Mouse (Mus musculus) forebrain, embryonic 13.5 days (tissue): ENCODE results near the gene Vill. TPM values are rescaled to one million over a fixed set of nuclear protein-coding genes. Genes with fewer than 3 reads are reported as not detected.

Source experiments
- ATAC-seq: fragments of 200-750 bp; cut with Nextera tagmentation; 2 replicates; pipeline ENCODE4 v1.8.0; 2017
- H3K27ac ChIP-seq: fragments of 300-500 bp; sonication (generic); 2 replicates; pipeline ENCODE4 v1.5.1; 2015; ENCODE audit warnings: inconsistent platforms, mild to moderate bottlenecking, moderate library complexity
- H3K27me3 ChIP-seq: fragments of 300-500 bp; sonication (generic); 2 replicates; pipeline ENCODE4 v1.6.1; 2015; ENCODE audit warnings: mild to moderate bottlenecking, inconsistent platforms
- H3K36me3 ChIP-seq: fragments of 300-500 bp; sonication (generic); 2 replicates; pipeline ENCODE4 v1.6.1; 2015; ENCODE audit warnings: mild to moderate bottlenecking, inconsistent platforms; ENCODE audit not compliant: poor library complexity, severe bottlenecking
- H3K4me1 ChIP-seq: fragments of 300-500 bp; sonication (generic); 2 replicates; pipeline ENCODE4 v1.6.1; 2015; ENCODE audit warnings: inconsistent platforms
- H3K4me2 ChIP-seq: fragments of 300-500 bp; sonication (generic); 2 replicates; pipeline ENCODE4 v1.6.1; 2015; ENCODE audit warnings: inconsistent platforms, mild to moderate bottlenecking, moderate library complexity
- H3K4me3 ChIP-seq: fragments of 300-500 bp; sonication (generic); 2 replicates; pipeline ENCODE4 v1.5.1; 2015; ENCODE audit warnings: mild to moderate bottlenecking, inconsistent platforms
- H3K9ac ChIP-seq: fragments of 300-500 bp; sonication (generic); 2 replicates; pipeline ENCODE4 v1.6.1; 2015; ENCODE audit warnings: mild to moderate bottlenecking, inconsistent platforms
- H3K9me3 ChIP-seq: fragments of 300-500 bp; sonication (generic); replicated peaks from 2 replicates; pipeline ENCODE4 v1.6.1; 2016; ENCODE audit warnings: inconsistent platforms
- WGBS: fragments of 180-500 bp; shearing (Covaris S2); methylation state at CpG from one replicate; pipeline ENCODE4 v1.1.7; 2015; 5-methylcytosine and 5-hydroxymethylcytosine counted together
- polyA plus RNA-seq: library from polyadenylated mRNA; unstranded; fragments of >200 nt; fragmentation: Nextera tagmentation; extraction: Ambion mirVana; gene quantifications from 2 replicates; pipeline ENCODE4 v1.2.1, GENCODE M21; 2015

Vill gene
- polyA plus RNA-seq, 1 experiment from 2014 or later = 3.9 TPM

- WGBS = 51% methylated on average over 15 of the region's 15 CpGs
- H3K4me1 ChIP-seq = peaks cover 64% of the 10 kb centered on the region
- no peak for ATAC-seq
- no peak overlapping the region for H3K9ac ChIP-seq
- H3K36me3 ChIP-seq = peaks cover 18% of the 10 kb centered on the region
- no peaks in the 10 kb centered on the region for H3K27me3 ChIP-seq
- H3K4me3 ChIP-seq = no peak overlapping the region
- no peaks in the 10 kb centered on the region for H3K9me3 ChIP-seq
- H3K4me2 ChIP-seq = no peak overlapping the region; the same call in 1 of the 2 replicates
- H3K27ac ChIP-seq = peak overlapping the region; percentile 74
Measured at GRCm38 (mm10) chr9:119037076-119037730, 15.4 kb upstream of the Vill start.

DNA sequence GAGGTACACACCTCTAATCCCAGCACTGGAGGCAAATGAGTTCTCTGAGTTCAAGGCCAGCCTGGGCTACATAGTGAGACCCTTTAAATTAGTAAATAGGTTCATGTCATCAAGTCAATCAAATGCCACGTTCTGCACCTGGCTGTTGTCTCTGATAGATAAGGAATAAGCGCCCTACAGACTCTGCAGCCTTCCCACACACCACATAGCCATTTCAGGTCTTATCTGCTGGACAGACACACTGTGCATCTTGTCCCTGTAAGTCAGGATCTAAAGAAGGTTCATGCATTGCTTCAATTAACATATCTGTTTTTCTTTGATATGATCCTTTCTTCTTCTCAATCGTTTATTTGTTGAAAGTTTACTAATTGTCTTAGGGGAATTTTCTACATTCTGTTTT lies 14.0 kb upstream of the Vill start:
- Histone ChIP-seq H3K9me3 (no peaks in the 10 kb centered on the region), H3K4me1 (peaks cover 50% of the 10 kb centered on the region), H3K27ac (no peak overlapping the region), H3K36me3 (peaks cover 23% of the 10 kb centered on the region), H3K4me2 (no peak overlapping the region), H3K4me3 (no peak overlapping the region), H3K9ac (no peak overlapping the region), H3K27me3 (no peaks in the 10 kb centered on the region)
- no peak for ATAC-seq
- 95% methylated on average over 3 of the region's 3 CpGs for WGBS

DNA sequence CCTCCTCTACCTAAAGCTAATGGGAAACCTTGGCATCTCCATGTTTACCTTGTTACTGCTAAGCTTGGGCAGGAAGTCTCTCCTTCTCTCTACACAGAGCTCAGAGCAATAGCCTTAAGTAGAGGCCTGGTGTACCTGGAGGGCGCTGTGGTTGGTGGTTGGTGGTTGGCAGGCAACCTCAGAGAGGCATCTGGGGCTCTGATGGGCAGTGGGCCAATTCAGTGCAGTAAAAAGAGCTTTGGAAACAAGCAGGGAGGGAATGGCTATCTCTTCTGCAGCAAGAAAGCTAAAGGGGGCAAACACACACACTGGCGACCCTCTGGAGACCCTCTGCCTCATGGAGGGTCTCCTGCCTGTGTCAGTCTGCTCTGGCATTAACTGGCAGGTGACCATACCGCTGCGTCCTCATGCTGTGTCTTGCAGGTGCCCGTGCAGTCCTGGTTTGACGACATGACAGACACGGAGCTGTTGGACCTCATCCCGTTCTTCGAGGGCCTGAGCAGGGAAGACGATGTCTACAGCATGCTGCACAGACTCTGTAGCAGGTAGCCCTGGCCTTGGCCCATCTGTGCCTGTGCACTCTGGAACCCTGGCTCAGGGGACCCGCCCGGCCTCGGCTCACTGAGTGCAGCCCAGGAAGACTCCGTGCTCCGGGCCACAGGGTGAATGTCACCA lies 12.3 kb upstream of the Vill start:
- Histone ChIP-seq H3K9me3 (no peaks in the 10 kb centered on the region), H3K27ac (no peak overlapping the region), H3K4me1 (peaks cover 34% of the 10 kb centered on the region), H3K4me2 (no peak overlapping the region), H3K27me3 (no peaks in the 10 kb centered on the region), H3K4me3 (no peak overlapping the region), H3K9ac (no peak overlapping the region), H3K36me3 (peaks cover 23% of the 10 kb centered on the region)
- 81% methylated on average over 15 of the region's 15 CpGs for WGBS
- no peak for ATAC-seq

GRCm38 (mm10) chr9:119048182-119048903 lies 4.2 kb upstream of the Vill start:
- Histone ChIP-seq H3K4me3 (no peak overlapping the region), H3K27me3 (peaks cover 12% of the 10 kb centered on the region; the same call in 1 of the 2 replicates), H3K9me3 (no peaks in the 10 kb centered on the region), H3K4me1 (peaks cover 13% of the 10 kb centered on the region), H3K36me3 (no peaks in the 10 kb centered on the region), H3K27ac (no peak overlapping the region), H3K4me2 (no peak overlapping the region), H3K9ac (no peak overlapping the region)
- WGBS = 88% methylated on average over 11 of the region's 11 CpGs
- no peak for ATAC-seq

DNA sequence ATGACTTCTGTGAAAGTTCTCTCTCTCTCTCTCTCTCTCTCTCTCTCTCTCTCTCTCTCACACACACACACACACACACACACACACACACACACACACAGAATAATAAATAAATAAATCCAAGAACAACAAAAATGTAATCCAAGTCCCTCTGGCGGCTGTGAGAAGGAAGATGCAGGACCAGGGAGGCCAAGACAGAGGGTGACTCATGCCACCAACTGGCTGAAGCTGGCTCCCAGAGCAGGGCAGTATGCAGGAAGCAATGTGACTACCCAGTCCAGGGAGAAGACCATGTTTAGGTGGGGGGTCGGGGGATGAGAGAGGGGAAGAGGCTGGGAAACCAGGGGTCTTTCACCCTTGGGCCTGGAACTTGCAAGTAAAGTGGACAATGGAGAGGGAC lies 1.4 kb upstream of the Vill start:
- Histone ChIP-seq H3K9ac (no peak overlapping the region), H3K9me3 (no peaks in the 10 kb centered on the region), H3K4me1 (peaks cover 15% of the 10 kb centered on the region), H3K4me2 (no peak overlapping the region), H3K36me3 (no peaks in the 10 kb centered on the region), H3K4me3 (no peak overlapping the region), H3K27me3 (peaks cover 22% of the 10 kb centered on the region; the same call in 1 of the 2 replicates), H3K27ac (no peak overlapping the region)
- WGBS = 81% methylated on average over 2 of the region's 2 CpGs
- ATAC-seq = no peak

- Histone ChIP-seq H3K4me2 (no peak overlapping the region), H3K4me3 (no peak overlapping the region), H3K36me3 (no peaks in the 10 kb centered on the region), H3K27ac (no peak overlapping the region), H3K4me1 (peaks cover 15% of the 10 kb centered on the region), H3K27me3 (peaks cover 22% of the 10 kb centered on the region; the same call in 1 of the 2 replicates), H3K9me3 (no peaks in the 10 kb centered on the region), H3K9ac (no peak overlapping the region)
- no peak for ATAC-seq
- 81% methylated on average over 9 of the region's 9 CpGs for WGBS
Measured at GRCm38 (mm10) chr9:119053964-119054576, 1.5 kb downstream of the Vill start.

DNA sequence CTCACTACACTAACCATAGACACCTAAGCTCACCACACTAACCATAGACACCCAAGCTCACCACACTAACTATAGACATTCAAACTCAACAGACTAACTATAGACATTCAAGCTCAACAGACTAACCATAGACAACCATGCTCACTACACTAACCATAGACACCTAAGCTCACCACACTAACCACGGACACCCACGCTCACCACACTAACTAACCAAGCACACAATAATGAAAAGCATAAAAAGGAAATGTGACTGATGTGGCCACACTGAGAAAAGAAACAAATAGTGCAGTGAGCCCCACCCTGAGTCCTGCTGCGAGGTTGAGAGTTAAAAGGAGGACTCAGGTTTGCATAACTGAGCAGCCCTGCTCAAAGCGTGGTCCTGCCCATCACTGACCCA lies 2.8 kb downstream of the Vill start:
- Histone ChIP-seq H3K4me1 (peaks cover 15% of the 10 kb centered on the region), H3K4me2 (no peak overlapping the region), H3K9ac (no peak overlapping the region), H3K27me3 (peaks cover 22% of the 10 kb centered on the region; the same call in 1 of the 2 replicates), H3K9me3 (no peaks in the 10 kb centered on the region), H3K27ac (no peak overlapping the region), H3K36me3 (no peaks in the 10 kb centered on the region), H3K4me3 (no peak overlapping the region)
- WGBS = 89% methylated on average over 4 of the region's 4 CpGs
- ATAC-seq = no peak

GRCm38 (mm10) chr9:119058245-119058644 lies 5.7 kb downstream of the Vill start:
- 88% methylated on average over 7 of the region's 7 CpGs for WGBS

DNA sequence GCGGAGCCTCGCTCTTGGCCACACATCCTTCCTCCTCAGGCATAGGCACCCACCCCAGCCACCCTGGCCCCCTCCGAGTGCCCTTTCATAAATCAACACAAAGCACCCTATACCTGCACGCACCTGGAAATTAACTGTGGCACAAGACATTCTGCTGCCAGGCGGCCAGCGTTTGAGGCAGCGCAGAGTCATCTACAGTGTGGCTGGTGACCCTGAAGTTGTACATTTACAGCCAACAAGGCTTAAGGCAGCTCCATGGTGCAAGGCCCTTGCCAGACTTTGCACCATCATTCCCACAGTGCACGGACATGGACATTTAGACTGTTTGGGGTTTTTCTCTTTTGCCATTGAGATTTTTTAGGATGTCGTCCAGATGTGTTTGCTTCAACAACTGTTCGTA lies 8.1 kb downstream of the Vill start:
- ATAC-seq = no peak
- H3K27ac ChIP-seq = no peak overlapping the region
- no peak overlapping the region for H3K4me2 ChIP-seq
- no peak overlapping the region for H3K9ac ChIP-seq
- H3K36me3 ChIP-seq = no peaks in the 10 kb centered on the region
- no peaks in the 10 kb centered on the region for H3K4me1 ChIP-seq
- no peaks in the 10 kb centered on the region for H3K9me3 ChIP-seq
- H3K4me3 ChIP-seq = no peak overlapping the region
- H3K27me3 ChIP-seq = no peaks in the 10 kb centered on the region; the same call in 1 of the 2 replicates
- 93% methylated on average over 10 of the region's 10 CpGs for WGBS

More at GRCm38 (mm10) chr9:119058245-119058644, 5.7 kb downstream of the Vill start:
- no peak overlapping the region for H3K9ac ChIP-seq
- no peak overlapping the region for H3K4me2 ChIP-seq
- ATAC-seq = no peak
- no peaks in the 10 kb centered on the region for H3K36me3 ChIP-seq
- H3K4me1 ChIP-seq = peaks cover 2% of the 10 kb centered on the region
- H3K27ac ChIP-seq = no peak overlapping the region
- H3K9me3 ChIP-seq = no peaks in the 10 kb centered on the region
- no peak overlapping the region for H3K4me3 ChIP-seq
- peaks cover 10% of the 10 kb centered on the region; the same call in 1 of the 2 replicates for H3K27me3 ChIP-seq

DNA sequence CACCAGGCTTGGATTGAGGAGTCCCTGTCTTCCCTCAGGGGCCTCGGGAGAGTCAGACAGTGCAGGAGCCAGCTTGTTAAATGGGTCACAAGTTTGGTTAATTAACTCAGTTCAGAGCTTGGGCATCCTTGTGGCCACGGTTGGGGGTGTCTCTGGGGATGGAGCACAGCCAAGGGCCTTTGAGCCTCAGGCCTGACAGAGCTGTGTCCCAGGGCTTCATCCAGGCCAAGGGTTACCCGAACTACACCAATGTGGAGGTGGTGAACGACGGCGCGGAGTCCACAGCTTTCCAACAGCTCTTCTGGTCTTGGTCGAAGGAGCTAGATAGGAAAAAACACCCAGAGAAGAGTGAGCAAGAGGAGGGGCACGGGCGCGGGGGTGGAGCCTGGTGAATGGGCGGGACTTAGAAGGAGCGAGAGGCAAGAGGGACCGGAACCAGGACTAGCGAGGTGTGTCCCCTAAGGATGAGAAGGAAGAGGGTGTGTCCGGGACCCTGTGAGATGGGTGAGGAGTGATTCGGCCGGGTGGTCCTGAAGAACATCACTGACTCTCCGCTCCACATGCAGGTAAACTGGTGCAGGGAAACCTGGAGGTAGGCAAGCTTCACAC lies 10.6 kb downstream of the Vill start:
- Histone ChIP-seq H3K4me2 (no peak overlapping the region), H3K36me3 (no peaks in the 10 kb centered on the region), H3K4me1 (no peaks in the 10 kb centered on the region), H3K27me3 (no peaks in the 10 kb centered on the region), H3K4me3 (no peak overlapping the region), H3K9me3 (no peaks in the 10 kb centered on the region), H3K9ac (no peak overlapping the region), H3K27ac (no peak overlapping the region)
- 0 out of 2 replicates have a peak, but pooled peaks have one; percentile 28 for ATAC-seq
- 33% methylated on average over 19 of the region's 19 CpGs for WGBS

GRCm38 (mm10) chr9:119064296-119064695 lies 11.7 kb downstream of the Vill start:
- WGBS = 71% methylated on average over 4 of the region's 4 CpGs
- ATAC-seq = no peak
- no peak overlapping the region for H3K4me2 ChIP-seq

More at GRCm38 (mm10) chr9:119064296-119064695, 11.7 kb downstream of the Vill start:
- H3K9ac ChIP-seq = no peak overlapping the region
- no peak overlapping the region for H3K4me3 ChIP-seq
- no peaks in the 10 kb centered on the region for H3K4me1 ChIP-seq
- no peaks in the 10 kb centered on the region for H3K36me3 ChIP-seq
- H3K9me3 ChIP-seq = no peaks in the 10 kb centered on the region
- H3K27me3 ChIP-seq = no peaks in the 10 kb centered on the region
- no peak overlapping the region for H3K27ac ChIP-seq
